Mouse (Mus musculus) bone marrow, adult 2 months (tissue): ENCODE measurements around the gene Camkmt. TPM values are rescaled to one million over a fixed set of nuclear protein-coding genes. Genes with fewer than 3 reads are reported as not detected.

Experiments used
- H3K27ac ChIP-seq: fragments of 200-500 bp; 2 replicates; pipeline ENCODE4 v1.5.1; 2012; ENCODE audit warnings: low read depth, mild to moderate bottlenecking, control low read depth, inconsistent platforms, low read length; ENCODE audit not compliant: control insufficient read depth, poor library complexity, insufficient read depth
- H3K4me1 ChIP-seq: fragments of 200-500 bp; 2 replicates; pipeline ENCODE4 v1.6.1; 2011; ENCODE audit warnings: low read length; ENCODE audit not compliant: control insufficient read depth, insufficient read depth
- H3K4me3 ChIP-seq: fragments of 200-500 bp; replicated peaks from 2 replicates; pipeline ENCODE3; 2011; ENCODE audit warnings: mild to moderate bottlenecking, low read depth, low read length, control low read depth; ENCODE audit not compliant: control insufficient read depth
- CTCF ChIP-seq: fragments of 200-500 bp; IDR thresholded peaks from 2 replicates; pipeline ENCODE4 v1.5.1; 2011; ENCODE audit warnings: low read length, control low read depth; ENCODE audit not compliant: control insufficient read depth, insufficient read depth
- POLR2A ChIP-seq: fragments of 200-500 bp; IDR thresholded peaks from 2 replicates; pipeline ENCODE4 v1.6.1; 2011; ENCODE audit warnings: low read depth, mild to moderate bottlenecking, control low read depth, low read length, borderline replicate concordance; ENCODE audit not compliant: control insufficient read depth
- WGBS: fragments of 180-500 bp; shearing (Covaris S2); methylation state at CpG from one replicate; pipeline ENCODE4 v1.1.7; 2018; 5-methylcytosine and 5-hydroxymethylcytosine counted together
- polyA plus RNA-seq: library from polyadenylated mRNA; stranded (reverse); fragments of >200 nt; gene quantifications from 2 replicates; pipeline ENCODE4 v1.2.4, GENCODE M21; 2011; ENCODE audit warnings: low replicate concordance; ENCODE audit not compliant: missing spikeins, insufficient read depth, insufficient read length

Gene Camkmt
- polyA plus RNA-seq: 0.86 and 4.3 TPM in 2 replicates

- under 1% methylated on average over 63 of the region's 63 CpGs for WGBS
- H3K4me1 ChIP-seq: no peaks in the 10 kb centered on the region; the same call in 1 of the 2 replicates
- peak within 1 kb of the TSS; percentile 80; the same call in 1 of the 2 replicates for H3K27ac ChIP-seq
- peak within 1 kb of the TSS; percentile 90 for H3K4me3 ChIP-seq
- no peak for TF ChIP-seq CTCF
- TF ChIP-seq POLR2A: peak; percentile 58; the same call in 1 of the 2 replicates
These were observed at the start of gene Camkmt, which contains the start of gene Prepl for GRCm38 (mm10) chr17:85090120-85091099. Gene Camkmt (plus strand): TSS chr17:85090552. Gene Prepl (minus strand): TSS chr17:85090241.

GRCm38 (mm10) chr17:85040913-85041312, 49.4 kb upstream of the Camkmt start:
- no peak overlapping the region for H3K4me3 ChIP-seq
- no peak overlapping the region for H3K27ac ChIP-seq
- no peaks in the 10 kb centered on the region for H3K4me1 ChIP-seq
- no peak for TF ChIP-seq POLR2A
- no peak for TF ChIP-seq CTCF
- WGBS: 80% methylated on average over 7 of the region's 7 CpGs

- TF ChIP-seq POLR2A (no peak), CTCF (no peak)
These were observed 47.9 kb upstream of the Camkmt start for GRCm38 (mm10) chr17:85042419-85042818.

GRCm38 (mm10) chr17:85043404-85043816, 46.9 kb upstream of the Camkmt start:
- Histone ChIP-seq H3K4me3 (no peak overlapping the region), H3K27ac (no peak overlapping the region)
- WGBS: 75% methylated on average over 6 of the region's 6 CpGs

More at GRCm38 (mm10) chr17:85042419-85042818, 47.9 kb upstream of the Camkmt start:
- 80% methylated on average over 6 of the region's 6 CpGs for WGBS
- H3K4me1 ChIP-seq: no peaks in the 10 kb centered on the region
- no peak overlapping the region for H3K4me3 ChIP-seq
- H3K27ac ChIP-seq: no peak overlapping the region

GRCm38 (mm10) chr17:85044466-85044865, 45.9 kb upstream of the Camkmt start:
- 83% methylated on average over 5 of the region's 5 CpGs for WGBS
- Histone ChIP-seq H3K4me3 (no peak overlapping the region), H3K27ac (no peak overlapping the region), H3K4me1 (no peaks in the 10 kb centered on the region)
- no peak for TF ChIP-seq CTCF
- TF ChIP-seq POLR2A: no peak

More at GRCm38 (mm10) chr17:85043404-85043816, 46.9 kb upstream of the Camkmt start:
- H3K4me1 ChIP-seq: no peaks in the 10 kb centered on the region
- TF ChIP-seq POLR2A (no peak), CTCF (no peak)

GRCm38 (mm10) chr17:85045160-85045559, 45.2 kb upstream of the Camkmt start:
- WGBS: 83% methylated on average over 12 of the region's 12 CpGs
- H3K27ac ChIP-seq: no peak overlapping the region
- no peak overlapping the region for H3K4me3 ChIP-seq
- H3K4me1 ChIP-seq: no peaks in the 10 kb centered on the region
- TF ChIP-seq POLR2A (no peak), CTCF (no peak)

GRCm38 (mm10) chr17:85048379-85048778, 42.0 kb upstream of the Camkmt start:
- TF ChIP-seq POLR2A: no peak
- no peak for TF ChIP-seq CTCF
- no peak overlapping the region for H3K4me3 ChIP-seq
- WGBS: 83% methylated on average over 5 of the region's 5 CpGs
- no peaks in the 10 kb centered on the region for H3K4me1 ChIP-seq
- no peak overlapping the region for H3K27ac ChIP-seq

GRCm38 (mm10) chr17:85058276-85058675, 32.1 kb upstream of the Camkmt start:
- no peaks in the 10 kb centered on the region for H3K4me1 ChIP-seq
- H3K4me3 ChIP-seq: no peak overlapping the region
- H3K27ac ChIP-seq: no peak overlapping the region
- 86% methylated on average over 7 of the region's 7 CpGs for WGBS
- no peak for TF ChIP-seq CTCF
- TF ChIP-seq POLR2A: no peak
